Mouse (Mus musculus) cerebellum, adult 2 months (tissue): ENCODE results near the gene Cxadr.

Source experiments
- CTCF ChIP-seq: fragments of 200-500 bp; IDR thresholded peaks from 2 replicates; pipeline ENCODE4 v1.5.1; 2011; ENCODE audit warnings: low read depth, mild to moderate bottlenecking, control low read depth, low read length, moderate library complexity, borderline replicate concordance; ENCODE audit not compliant: insufficient read depth
- POLR2A ChIP-seq: fragments of 200-500 bp; IDR thresholded peaks from 2 replicates; pipeline ENCODE4 v1.6.1; 2011; ENCODE audit warnings: low read length, control low read depth, borderline replicate concordance; ENCODE audit not compliant: insufficient read depth

- no peak for TF ChIP-seq CTCF
- no peak for TF ChIP-seq POLR2A
Observed at GRCm38 (mm10) chr16:78313135-78313887, 12.0 kb downstream of the Cxadr start.
